Mouse (Mus musculus): Measurements from ENCODE around the gene Fam209. TPM values are rescaled to one million over a fixed set of nuclear protein-coding genes. Genes with fewer than 3 reads are reported as not detected.

The Fam209 gene
- polyA plus RNA-seq, 1 experiment from 2014 or later, result not detected

DNA sequence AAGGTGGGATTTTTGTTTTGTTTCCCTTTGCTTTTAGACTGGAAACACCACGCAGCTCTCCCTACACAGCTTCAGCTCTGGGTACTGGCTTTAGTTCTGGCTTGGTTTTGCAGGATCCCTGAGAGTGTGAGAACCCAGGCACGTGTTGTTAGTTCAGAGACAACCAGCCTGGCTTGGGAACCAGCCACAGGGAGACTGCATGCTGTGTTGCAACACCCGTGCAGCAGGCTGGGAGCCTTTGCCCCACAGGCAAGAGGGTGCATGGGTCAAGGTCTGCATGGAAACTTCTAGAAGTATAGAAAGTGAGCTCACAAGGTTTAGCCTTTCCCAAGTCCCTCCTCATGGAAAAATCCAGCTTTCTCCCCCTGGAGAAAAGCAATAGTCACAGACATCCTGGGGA is 38.6 kb downstream of the Fam209 start:
- 56% methylated on average over 3 of the region's 3 CpGs for WGBS
- no peak for ATAC-seq (replicated peaks)

DNA sequence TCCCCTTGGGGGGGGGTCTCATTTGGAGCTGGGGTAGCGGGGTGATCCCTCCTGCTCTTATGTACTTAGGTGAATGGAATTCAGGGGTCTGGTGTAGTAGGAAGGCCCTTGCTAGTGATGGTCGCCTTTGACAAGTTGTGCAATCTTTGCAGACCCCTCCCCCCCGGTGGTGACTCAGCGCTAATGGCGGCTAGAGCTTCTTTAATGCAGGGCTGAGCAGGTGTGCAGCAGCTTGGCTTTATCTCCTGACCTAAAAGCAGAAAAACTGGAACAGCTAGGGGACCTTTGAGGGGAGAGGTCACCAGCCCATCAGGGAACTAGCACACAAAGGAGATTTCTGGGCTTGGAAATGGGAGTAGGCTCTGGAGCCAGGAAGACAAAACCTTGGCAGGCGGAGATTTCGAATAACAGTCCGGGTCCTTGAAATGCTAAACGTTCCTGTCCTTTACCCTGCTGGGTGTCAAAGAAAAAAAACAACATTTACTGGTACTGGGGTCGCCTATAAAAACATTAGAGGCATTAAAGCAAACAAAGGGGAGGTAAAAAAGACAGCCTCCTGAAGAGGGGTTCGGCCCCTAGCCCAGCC is 44.2 kb downstream of the Fam209 start:
- WGBS, result 26% methylated on average over 11 of the region's 11 CpGs
- Histone ChIP-seq H3K4me3 (no peak overlapping the region), H3K4me1 (no peaks in the 10 kb centered on the region), H3K9me3 (no peaks in the 10 kb centered on the region), H3K36me3 (replicated peaks) (no peaks in the 10 kb centered on the region), H3K27me3 (replicated peaks) (peaks cover 4% of the 10 kb centered on the region; the same call in 1 of the 2 replicates), H3K27ac (no peak overlapping the region), H3K9ac (no peak overlapping the region), H3K4me2 (no peak overlapping the region)
- no peak for ATAC-seq (replicated peaks)

More for the DNA sequence above, 38.6 kb downstream of the Fam209 start:
- Histone ChIP-seq H3K4me3 (no peak overlapping the region), H3K27ac (no peak overlapping the region), H3K36me3 (replicated peaks) (no peaks in the 10 kb centered on the region), H3K9me3 (no peaks in the 10 kb centered on the region), H3K4me2 (no peak overlapping the region), H3K9ac (no peak overlapping the region), H3K4me1 (no peaks in the 10 kb centered on the region), H3K27me3 (replicated peaks) (no peaks in the 10 kb centered on the region; the same call in 1 of the 2 replicates)

DNA sequence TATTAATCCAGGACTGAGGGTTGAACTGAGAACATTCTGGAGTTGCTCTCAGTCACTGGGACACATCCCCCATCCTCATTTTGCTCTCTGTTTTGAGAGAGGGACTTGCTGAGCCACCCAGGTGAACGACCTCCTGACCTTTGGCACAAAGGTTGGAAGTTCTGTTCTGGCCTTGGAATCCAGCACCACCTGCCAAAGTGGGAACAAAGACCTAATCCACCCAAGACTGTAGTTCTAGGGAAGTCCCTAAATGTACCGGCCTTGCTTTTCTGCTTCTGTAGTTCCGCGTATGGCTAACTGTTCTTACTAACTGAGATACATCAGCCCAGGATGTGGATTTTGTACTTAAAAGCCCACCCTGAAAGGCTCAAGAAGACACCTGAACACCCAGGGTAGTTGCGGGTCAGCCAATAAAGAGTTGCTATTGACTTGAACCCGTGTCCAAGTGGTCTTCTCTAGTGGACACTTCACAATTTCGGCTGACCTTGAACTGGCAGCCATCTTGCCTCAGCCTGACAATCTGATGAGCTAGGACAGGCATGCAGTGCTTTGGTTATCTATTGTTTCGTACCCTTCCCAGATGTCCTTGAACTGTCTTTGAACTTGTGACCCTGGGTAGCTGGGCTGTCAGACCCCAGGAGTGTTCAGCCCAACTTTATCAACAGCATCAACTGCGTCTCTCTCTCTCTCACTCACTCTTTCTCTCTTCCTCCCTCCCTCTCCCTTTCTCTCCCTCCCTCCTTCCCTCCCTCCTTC is 48.5 kb downstream of the Fam209 start:
- H3K4me1 ChIP-seq, result no peaks in the 10 kb centered on the region

DNA sequence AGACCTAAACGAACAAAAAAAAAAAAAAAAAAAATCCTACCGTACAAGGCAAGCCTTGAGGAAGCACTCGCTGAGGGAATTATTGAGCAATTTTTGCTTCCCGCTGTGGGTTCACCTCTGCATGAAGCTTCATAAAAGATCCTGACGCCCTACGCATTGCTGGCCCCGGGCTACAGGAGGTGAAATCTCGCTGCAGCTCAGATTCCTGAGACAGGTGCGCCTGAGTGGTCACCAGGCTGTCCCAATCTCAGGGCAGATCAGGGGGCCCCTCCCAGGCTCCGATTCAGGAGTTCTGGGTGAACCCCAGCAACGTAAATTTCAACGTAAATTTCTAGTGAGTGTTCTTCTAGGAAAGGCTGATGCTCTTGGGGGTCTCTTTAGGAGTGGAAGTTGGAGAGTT is 50.2 kb downstream of the Fam209 start:
- Histone ChIP-seq H3K4me1 (no peaks in the 10 kb centered on the region), H3K4me2 (no peak overlapping the region), H3K27me3 (replicated peaks) (0 out of 2 replicates have a peak, but pooled peaks cover 4% of the 10 kb centered on the region), H3K27ac (no peak overlapping the region), H3K4me3 (no peak overlapping the region), H3K9me3 (no peaks in the 10 kb centered on the region), H3K9ac (no peak overlapping the region), H3K36me3 (replicated peaks) (no peaks in the 10 kb centered on the region)
- WGBS, result 89% methylated on average over 10 of the region's 12 CpGs
- no peak for ATAC-seq (replicated peaks)

More for the DNA sequence above, 48.5 kb downstream of the Fam209 start:
- Histone ChIP-seq H3K36me3 (replicated peaks) (no peaks in the 10 kb centered on the region), H3K4me3 (no peak overlapping the region), H3K9me3 (no peaks in the 10 kb centered on the region), H3K9ac (no peak overlapping the region), H3K27me3 (replicated peaks) (0 out of 2 replicates have a peak, but pooled peaks cover 4% of the 10 kb centered on the region), H3K4me2 (no peak overlapping the region), H3K27ac (no peak overlapping the region)
- 91% methylated on average over 9 of the region's 9 CpGs for WGBS
- no peak for ATAC-seq (replicated peaks)

Other genes starting within 250 kb of the Fam209 start
- gene Mc3r, start 224.0 kb upstream of the Fam209 start, polyA plus RNA-seq (2015; fragmentation: Nextera tagmentation; extraction: Ambion mirVana), result 0.39 and 0.70 TPM in 2 replicates
- gene Fam210b, start 127.0 kb upstream of the Fam209 start, polyA plus RNA-seq (2015; fragmentation: Nextera tagmentation; extraction: Ambion mirVana), result 19.9 and 22.4 TPM in 2 replicates
- 15.4 TPM in 2 replicates for gene Aurka, start 102.0 kb upstream of the Fam209 start, polyA plus RNA-seq (2015; fragmentation: Nextera tagmentation; extraction: Ambion mirVana)
- gene Cstf1, start 101.8 kb upstream of the Fam209 start, polyA plus RNA-seq (2015; fragmentation: Nextera tagmentation; extraction: Ambion mirVana), result 25.1 and 30.4 TPM in 2 replicates
- gene Cass4, start 78.7 kb upstream of the Fam209 start, polyA plus RNA-seq (2015; fragmentation: Nextera tagmentation; extraction: Ambion mirVana), result 0.12 and 0.27 TPM in 2 replicates
- gene Rtf2, start 32.0 kb upstream of the Fam209 start, polyA plus RNA-seq (2015; fragmentation: Nextera tagmentation; extraction: Ambion mirVana), result 96.7 and 98.0 TPM in 2 replicates
- gene Gcnt7, start 13.9 kb upstream of the Fam209 start, polyA plus RNA-seq (2015; fragmentation: Nextera tagmentation; extraction: Ambion mirVana), result 2.0 and 2.3 TPM in 2 replicates
- gene Tfap2c, start 77.1 kb downstream of the Fam209 start, polyA plus RNA-seq (2015; fragmentation: Nextera tagmentation; extraction: Ambion mirVana), result 0.34 and 0.79 TPM in 2 replicates